Mouse (Mus musculus): ENCODE results near the gene Psmg1.

DNA sequence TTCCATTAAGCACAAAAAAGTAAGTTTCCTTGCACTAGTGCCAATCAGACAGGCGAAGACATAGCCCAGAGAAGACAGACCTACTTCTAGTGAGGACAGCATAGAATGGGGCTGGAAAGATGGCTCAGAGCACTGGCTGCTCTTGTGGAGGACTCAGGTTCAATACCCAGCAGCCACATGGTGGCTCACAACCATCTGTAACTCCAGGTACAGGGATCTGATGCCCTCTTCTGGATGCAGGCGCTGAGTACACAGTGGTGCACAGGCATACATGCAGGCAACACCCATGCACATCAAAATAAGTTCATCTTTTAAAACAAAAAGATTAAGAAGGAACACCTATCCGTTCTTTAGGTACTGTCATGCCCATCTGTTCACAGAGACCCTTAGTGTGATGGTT lies 36.4 kb downstream of the Psmg1 start:
- TF ChIP-seq CTCF (IDR thresholded peaks at IDR 0.05; ENCODE audit: control insufficient read depth, insufficient read depth, insufficient read length) (no peak), USF1 (IDR thresholded peaks at IDR 0.05; ENCODE audit: low read depth) (no peak), MYOD1 (IDR thresholded peaks at IDR 0.05; ENCODE audit: control insufficient read depth, insufficient read length, low read depth) (no peak), MYOG (IDR thresholded peaks at IDR 0.05; ENCODE audit: control insufficient read depth, extremely low read depth, insufficient read length) (no peak), MAX (IDR thresholded peaks at IDR 0.05) (no peak), CEBPB (IDR thresholded peaks at IDR 0.05; ENCODE audit: low read depth) (no peak), FOSL1 (IDR thresholded peaks at IDR 0.05; ENCODE audit: insufficient read depth, low read length, poor library complexity, severe bottlenecking) (no peak)

Measured in C2C12 (cell line).